Mouse (Mus musculus): ENCODE results near the gene Lime1. TPM values are rescaled to one million over a fixed set of nuclear protein-coding genes. Genes with fewer than 3 reads are reported as not detected.

Lime1 gene
- polyA plus RNA-seq (2015; fragmentation: Nextera tagmentation; extraction: Ambion mirVana) = 20.7 and 24.0 TPM in 2 replicates

- 91% methylated on average over 12 of the region's 12 CpGs for WGBS
- H3K9ac ChIP-seq (ENCODE audit: low read length) = no peak within 1 kb of the TSS
Observed at GRCm38 (mm10) chr2:181379778-181380177, at the start of gene Lime1. Gene Lime1 (plus strand): TSS chr2:181380078.

GRCm38 (mm10) chr2:181332542-181332941 lies 47.3 kb upstream of the Lime1 start:
- no peak overlapping the region for H3K4me3 ChIP-seq (ENCODE audit: low read length)
- H3K27ac ChIP-seq (ENCODE audit: low read length) = no peak overlapping the region
- no peaks in the 10 kb centered on the region for H3K27me3 ChIP-seq (ENCODE audit: control insufficient read depth, insufficient read depth, low read depth, low read length)
- no peak overlapping the region for H3K9ac ChIP-seq (ENCODE audit: low read length)
- no peaks in the 10 kb centered on the region for H3K9me3 ChIP-seq (ENCODE audit: control insufficient read depth, low read length)
- H3K36me3 ChIP-seq (ENCODE audit: control insufficient read depth, insufficient read depth, low read length) = peaks cover 36% of the 10 kb centered on the region
- no peaks in the 10 kb centered on the region for H3K4me1 ChIP-seq (replicated peaks; ENCODE audit: control insufficient read depth, insufficient read depth, low read length)
- ATAC-seq (ENCODE audit: low read depth) = no peak
- no peak overlapping the region for H3K4me2 ChIP-seq (ENCODE audit: low read depth, low read length)

More at GRCm38 (mm10) chr2:181379778-181380177, at the start of gene Lime1:
- H3K9me3 ChIP-seq (ENCODE audit: control insufficient read depth, low read length) = no peaks in the 10 kb centered on the region
- no peak within 1 kb of the TSS for H3K4me3 ChIP-seq (ENCODE audit: low read length)
- peaks cover 9% of the 10 kb centered on the region for H3K4me1 ChIP-seq (replicated peaks; ENCODE audit: control insufficient read depth, insufficient read depth, low read length)
- H3K27ac ChIP-seq (ENCODE audit: low read length) = no peak within 1 kb of the TSS
- ATAC-seq (ENCODE audit: low read depth) = no peak
- no peak within 1 kb of the TSS for H3K4me2 ChIP-seq (ENCODE audit: low read depth, low read length)
- no peaks in the 10 kb centered on the region for H3K27me3 ChIP-seq (ENCODE audit: control insufficient read depth, insufficient read depth, low read depth, low read length)
- peaks cover 26% of the 10 kb centered on the region for H3K36me3 ChIP-seq (ENCODE audit: control insufficient read depth, insufficient read depth, low read length)

GRCm38 (mm10) chr2:181334023-181334422 lies 45.9 kb upstream of the Lime1 start:
- 48% methylated on average over 3 of the region's 3 CpGs for WGBS
- H3K4me3 ChIP-seq (ENCODE audit: low read length) = no peak overlapping the region
- ATAC-seq (ENCODE audit: low read depth) = peak; percentile 38; the same call in 1 of the 2 replicates

GRCm38 (mm10) chr2:181340426-181340825 lies 39.5 kb upstream of the Lime1 start:
- H3K4me1 ChIP-seq (replicated peaks; ENCODE audit: control insufficient read depth, insufficient read depth, low read length) = no peaks in the 10 kb centered on the region
- peaks cover 25% of the 10 kb centered on the region for H3K36me3 ChIP-seq (ENCODE audit: control insufficient read depth, insufficient read depth, low read length)
- no peaks in the 10 kb centered on the region for H3K9me3 ChIP-seq (ENCODE audit: control insufficient read depth, low read length)
- H3K4me3 ChIP-seq (ENCODE audit: low read length) = no peak overlapping the region
- H3K9ac ChIP-seq (ENCODE audit: low read length) = no peak overlapping the region
- no peak overlapping the region for H3K4me2 ChIP-seq (ENCODE audit: low read depth, low read length)
- WGBS = 82% methylated on average over 4 of the region's 4 CpGs
- no peak overlapping the region for H3K27ac ChIP-seq (ENCODE audit: low read length)
- no peaks in the 10 kb centered on the region for H3K27me3 ChIP-seq (ENCODE audit: control insufficient read depth, insufficient read depth, low read depth, low read length)
- ATAC-seq (ENCODE audit: low read depth) = no peak

More at GRCm38 (mm10) chr2:181334023-181334422, 45.9 kb upstream of the Lime1 start:
- H3K4me2 ChIP-seq (ENCODE audit: low read depth, low read length) = no peak overlapping the region
- H3K9me3 ChIP-seq (ENCODE audit: control insufficient read depth, low read length) = no peaks in the 10 kb centered on the region
- H3K9ac ChIP-seq (ENCODE audit: low read length) = no peak overlapping the region
- no peaks in the 10 kb centered on the region for H3K4me1 ChIP-seq (replicated peaks; ENCODE audit: control insufficient read depth, insufficient read depth, low read length)
- H3K36me3 ChIP-seq (ENCODE audit: control insufficient read depth, insufficient read depth, low read length) = peaks cover 27% of the 10 kb centered on the region
- no peak overlapping the region for H3K27ac ChIP-seq (ENCODE audit: low read length)
- no peaks in the 10 kb centered on the region for H3K27me3 ChIP-seq (ENCODE audit: control insufficient read depth, insufficient read depth, low read depth, low read length)

- Histone ChIP-seq H3K27me3 (ENCODE audit: control insufficient read depth, insufficient read depth, low read depth, low read length) (no peaks in the 10 kb centered on the region), H3K4me3 (ENCODE audit: low read length) (no peak overlapping the region), H3K4me1 (replicated peaks; ENCODE audit: control insufficient read depth, insufficient read depth, low read length) (no peaks in the 10 kb centered on the region), H3K9me3 (ENCODE audit: control insufficient read depth, low read length) (no peaks in the 10 kb centered on the region), H3K27ac (ENCODE audit: low read length) (no peak overlapping the region), H3K36me3 (ENCODE audit: control insufficient read depth, insufficient read depth, low read length) (peaks cover 19% of the 10 kb centered on the region), H3K9ac (ENCODE audit: low read length) (no peak overlapping the region), H3K4me2 (ENCODE audit: low read depth, low read length) (no peak overlapping the region)
- no peak for ATAC-seq (ENCODE audit: low read depth)
- 89% methylated on average over 6 of the region's 6 CpGs for WGBS
Observed at GRCm38 (mm10) chr2:181342766-181343165, 37.1 kb upstream of the Lime1 start.

GRCm38 (mm10) chr2:181356780-181357179 lies 23.1 kb upstream of the Lime1 start:
- H3K4me3 ChIP-seq (ENCODE audit: low read length) = no peak overlapping the region
- H3K9me3 ChIP-seq (ENCODE audit: control insufficient read depth, low read length) = no peaks in the 10 kb centered on the region
- no peak overlapping the region for H3K4me2 ChIP-seq (ENCODE audit: low read depth, low read length)
- H3K27ac ChIP-seq (ENCODE audit: low read length) = no peak overlapping the region
- no peaks in the 10 kb centered on the region for H3K27me3 ChIP-seq (ENCODE audit: control insufficient read depth, insufficient read depth, low read depth, low read length)
- H3K4me1 ChIP-seq (replicated peaks; ENCODE audit: control insufficient read depth, insufficient read depth, low read length) = no peaks in the 10 kb centered on the region
- 74% methylated on average over 3 of the region's 3 CpGs for WGBS
- ATAC-seq (ENCODE audit: low read depth) = no peak
- H3K36me3 ChIP-seq (ENCODE audit: control insufficient read depth, insufficient read depth, low read length) = peaks cover 27% of the 10 kb centered on the region
- no peak overlapping the region for H3K9ac ChIP-seq (ENCODE audit: low read length)

- peak overlapping the region; percentile 96 for H3K9ac ChIP-seq (ENCODE audit: low read length)
- H3K27ac ChIP-seq (ENCODE audit: low read length) = no peak overlapping the region
- no peaks in the 10 kb centered on the region for H3K9me3 ChIP-seq (ENCODE audit: control insufficient read depth, low read length)
- ATAC-seq (ENCODE audit: low read depth) = no peak
- H3K36me3 ChIP-seq (ENCODE audit: control insufficient read depth, insufficient read depth, low read length) = peaks cover 22% of the 10 kb centered on the region
- 76% methylated on average over 3 of the region's 3 CpGs for WGBS
- H3K27me3 ChIP-seq (ENCODE audit: control insufficient read depth, insufficient read depth, low read depth, low read length) = no peaks in the 10 kb centered on the region
- H3K4me1 ChIP-seq (replicated peaks; ENCODE audit: control insufficient read depth, insufficient read depth, low read length) = peaks cover 25% of the 10 kb centered on the region
- H3K4me3 ChIP-seq (ENCODE audit: low read length) = peak overlapping the region; percentile 77
- peak overlapping the region; percentile 97 for H3K4me2 ChIP-seq (ENCODE audit: low read depth, low read length)
Observed at GRCm38 (mm10) chr2:181363946-181364345, 15.9 kb upstream of the Lime1 start.

- 6% methylated on average over 14 of the region's 14 CpGs for WGBS
- H3K4me3 ChIP-seq (ENCODE audit: low read length) = peak overlapping the region; percentile 77
- H3K4me2 ChIP-seq (ENCODE audit: low read depth, low read length) = peak overlapping the region; percentile 97
- no peaks in the 10 kb centered on the region for H3K27me3 ChIP-seq (ENCODE audit: control insufficient read depth, insufficient read depth, low read depth, low read length)
- H3K36me3 ChIP-seq (ENCODE audit: control insufficient read depth, insufficient read depth, low read length) = peaks cover 20% of the 10 kb centered on the region
- peaks cover 25% of the 10 kb centered on the region for H3K4me1 ChIP-seq (replicated peaks; ENCODE audit: control insufficient read depth, insufficient read depth, low read length)
- peak overlapping the region; percentile 89; the same call in 1 of the 2 replicates for H3K27ac ChIP-seq (ENCODE audit: low read length)
- H3K9ac ChIP-seq (ENCODE audit: low read length) = peak overlapping the region; percentile 96
- no peaks in the 10 kb centered on the region for H3K9me3 ChIP-seq (ENCODE audit: control insufficient read depth, low read length)
- no peak for ATAC-seq (ENCODE audit: low read depth)
Observed at GRCm38 (mm10) chr2:181364487-181364859, 15.4 kb upstream of the Lime1 start.

- Histone ChIP-seq H3K4me2 (ENCODE audit: low read depth, low read length) (peak within 1 kb of the TSS; percentile 97), H3K36me3 (ENCODE audit: control insufficient read depth, insufficient read depth, low read length) (peaks cover 20% of the 10 kb centered on the region)
- under 1% methylated on average over 61 of the region's 71 CpGs for WGBS
Observed at GRCm38 (mm10) chr2:181364860-181365596, 14.8 kb upstream of the Lime1 start, which contains the start of the genes Zgpat and Arfrp1. Gene Zgpat (plus strand): TSS chr2:181364928. Gene Arfrp1 (minus strand): TSS chr2:181365404.

More at GRCm38 (mm10) chr2:181364860-181365596, 14.8 kb upstream of the Lime1 start, which contains the start of the genes Zgpat and Arfrp1:
- Histone ChIP-seq H3K4me1 (replicated peaks; ENCODE audit: control insufficient read depth, insufficient read depth, low read length) (peaks cover 25% of the 10 kb centered on the region), H3K4me3 (ENCODE audit: low read length) (peak within 1 kb of the TSS; percentile 77), H3K27ac (ENCODE audit: low read length) (peak within 1 kb of the TSS; percentile 89), H3K9me3 (ENCODE audit: control insufficient read depth, low read length) (no peaks in the 10 kb centered on the region), H3K27me3 (ENCODE audit: control insufficient read depth, insufficient read depth, low read depth, low read length) (no peaks in the 10 kb centered on the region), H3K9ac (ENCODE audit: low read length) (peak within 1 kb of the TSS; percentile 96)
- peak; percentile 93 for ATAC-seq (ENCODE audit: low read depth)

Measured in lung, embryonic 16.5 days (tissue).